Mouse (Mus musculus): ENCODE data around the gene 2210011C24Rik.

Gene 2210011C24Rik

DNA sequence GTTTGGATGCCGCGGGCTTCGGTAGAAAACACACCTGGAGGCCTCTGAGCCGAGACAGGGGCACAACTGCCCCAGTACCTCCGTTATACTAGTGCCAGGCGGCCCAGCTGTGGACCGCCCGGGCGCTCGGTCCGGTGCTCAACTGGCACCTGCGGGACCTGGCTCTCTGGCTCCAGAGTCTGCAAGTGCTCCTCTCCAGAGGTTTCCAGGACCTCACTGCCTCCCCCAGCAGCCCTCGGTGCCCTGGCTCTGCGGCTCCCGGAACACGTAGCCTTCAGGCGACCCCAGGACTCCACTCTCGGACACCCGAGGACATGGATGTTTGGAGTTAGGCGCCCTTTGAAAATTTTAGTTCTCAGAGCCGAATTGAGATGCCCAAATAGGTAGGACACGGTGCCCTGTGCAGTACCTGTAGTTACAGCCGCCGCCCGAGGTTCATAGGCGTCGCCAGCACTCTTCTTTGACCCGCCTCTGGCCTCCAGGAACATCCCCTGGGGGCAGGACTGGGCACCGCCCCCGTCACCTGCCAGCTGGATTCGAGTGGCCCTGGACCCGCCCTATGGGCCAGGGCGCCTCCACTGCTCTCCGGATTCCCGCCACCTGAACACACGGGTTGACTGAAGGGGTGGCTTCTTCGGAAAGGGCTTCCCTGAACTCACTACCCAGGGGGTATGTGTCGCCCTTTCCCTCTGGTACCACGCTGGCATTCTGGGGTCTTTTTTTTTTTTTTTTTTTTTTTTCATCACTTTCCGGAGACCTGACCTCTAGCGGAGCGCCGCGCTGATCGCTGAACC, at the start of gene 2210011C24Rik:
Gene 2210011C24Rik (minus strand): TSS at position 467 of the 794 bp plus-strand sequence.
- no peak for DNase-seq (ENCODE audit: low read depth)

DNA sequence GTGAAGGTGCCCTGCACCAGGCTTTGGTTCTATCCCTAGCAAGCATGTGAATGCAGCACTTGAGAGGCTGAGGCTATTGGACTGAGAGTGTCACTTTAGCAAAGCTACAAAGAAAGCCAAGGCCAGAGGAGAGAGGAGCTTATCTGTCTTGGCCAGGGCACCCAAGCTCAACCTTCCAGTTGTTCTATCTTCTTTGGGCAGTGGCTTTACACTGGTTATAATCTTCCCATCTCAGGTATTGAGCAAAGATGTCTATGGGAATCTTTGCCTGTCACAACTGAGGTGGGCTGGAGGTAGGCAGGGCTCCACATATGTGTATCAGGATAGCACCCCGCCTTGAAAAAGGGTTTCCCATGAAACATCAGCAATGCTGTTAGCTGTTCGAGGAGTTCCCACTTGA, 48.3 kb upstream of the 2210011C24Rik start:
- no peak for DNase-seq (ENCODE audit: low read depth)

DNA sequence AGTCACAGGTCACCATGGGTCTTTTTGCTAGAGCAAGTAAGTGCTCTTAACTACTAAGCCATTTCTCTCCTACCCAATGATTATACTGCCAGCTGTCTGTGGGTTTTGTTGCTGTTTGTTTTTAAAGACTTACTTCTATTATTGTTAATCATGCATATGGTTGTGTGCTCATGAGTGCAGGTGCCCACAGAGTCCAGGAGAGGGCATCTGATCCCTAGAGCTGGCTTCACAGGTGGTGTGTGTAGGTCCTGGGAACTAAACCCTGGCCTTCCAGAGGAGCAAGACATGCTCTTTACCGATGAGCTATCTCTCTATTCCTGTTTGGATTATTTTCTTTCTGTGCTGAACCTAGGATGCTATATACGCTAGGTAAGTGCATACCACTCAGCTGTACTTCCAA, 47.3 kb upstream of the 2210011C24Rik start:
- DNase-seq (ENCODE audit: low read depth): no peak

- DNase-seq (ENCODE audit: low read depth): no peak
Measured at GRCm38 (mm10) chr8:84057827-84058226, 45.9 kb upstream of the 2210011C24Rik start.

GRCm38 (mm10) chr8:84053229-84053628, 41.3 kb upstream of the 2210011C24Rik start:
- DNase-seq (ENCODE audit: low read depth): no peak

DNA sequence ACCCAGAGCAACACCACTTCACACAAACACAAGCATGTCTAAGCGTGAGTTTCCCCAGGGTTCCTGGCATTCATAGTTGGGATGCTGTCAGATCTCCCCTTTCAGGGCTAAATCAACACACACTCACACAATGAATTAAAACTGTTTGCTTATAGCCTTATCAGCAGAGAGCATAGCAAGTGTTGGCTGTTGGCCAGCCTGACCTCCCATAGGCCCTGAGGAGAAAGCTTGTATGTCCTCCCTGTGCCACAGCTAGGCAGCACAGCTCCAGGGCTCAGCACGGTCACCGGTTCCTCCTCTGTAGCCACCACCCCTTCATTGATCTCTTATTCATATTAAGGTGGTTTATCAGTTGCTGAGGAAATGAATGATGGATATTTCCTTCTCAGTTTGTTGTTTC, 40.8 kb upstream of the 2210011C24Rik start:
- no peak for DNase-seq (ENCODE audit: low read depth)

DNA sequence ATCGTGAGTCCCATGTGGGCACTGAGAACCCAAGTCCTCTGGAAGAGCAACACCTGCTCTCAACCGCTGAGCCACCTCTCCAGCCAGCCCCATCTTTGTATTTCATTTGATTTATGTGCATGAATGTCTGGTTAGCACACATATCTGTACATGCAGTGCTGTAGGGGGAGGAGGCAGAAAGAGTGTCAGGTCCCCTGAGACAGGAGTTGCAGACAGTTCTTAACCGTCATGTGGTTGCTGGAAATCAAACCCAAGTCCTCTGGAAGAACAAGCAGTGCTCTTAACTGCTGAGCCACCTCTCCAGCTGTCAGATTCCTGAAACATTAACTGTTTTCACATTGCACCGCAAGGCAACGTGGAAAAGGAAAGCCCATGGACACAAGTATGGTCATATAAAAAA, 36.2 kb upstream of the 2210011C24Rik start:
- DNase-seq (ENCODE audit: low read depth): no peak

DNA sequence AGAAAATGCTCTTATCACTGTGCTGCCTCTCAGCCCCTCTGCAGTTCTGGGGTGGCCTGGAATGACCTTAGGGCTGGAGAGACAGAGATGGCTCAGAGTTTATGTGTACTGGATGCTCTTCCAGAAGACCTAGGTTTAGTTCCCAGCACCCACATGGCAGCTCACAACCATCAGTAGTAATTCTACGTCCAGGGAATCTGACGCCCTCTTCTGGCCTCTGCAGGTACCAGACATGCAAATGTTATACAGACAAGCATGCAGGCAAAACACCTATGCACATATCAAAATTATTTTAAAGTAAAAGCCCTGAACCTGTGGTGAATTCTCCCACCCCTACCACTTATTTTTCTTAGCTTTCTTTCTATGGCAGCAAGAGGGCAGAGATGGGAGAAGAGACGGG, 34.5 kb upstream of the 2210011C24Rik start:
- DNase-seq (ENCODE audit: low read depth): no peak

- DNase-seq (ENCODE audit: low read depth): no peak
Measured at GRCm38 (mm10) chr8:84044900-84045299, 32.9 kb upstream of the 2210011C24Rik start, which contains the start of gene Rln3. Gene Rln3, minus strand, starts transcription at chr8:84045000.

GRCm38 (mm10) chr8:84044103-84044502, 32.1 kb upstream of the 2210011C24Rik start:
- no peak for DNase-seq (ENCODE audit: low read depth)

DNA sequence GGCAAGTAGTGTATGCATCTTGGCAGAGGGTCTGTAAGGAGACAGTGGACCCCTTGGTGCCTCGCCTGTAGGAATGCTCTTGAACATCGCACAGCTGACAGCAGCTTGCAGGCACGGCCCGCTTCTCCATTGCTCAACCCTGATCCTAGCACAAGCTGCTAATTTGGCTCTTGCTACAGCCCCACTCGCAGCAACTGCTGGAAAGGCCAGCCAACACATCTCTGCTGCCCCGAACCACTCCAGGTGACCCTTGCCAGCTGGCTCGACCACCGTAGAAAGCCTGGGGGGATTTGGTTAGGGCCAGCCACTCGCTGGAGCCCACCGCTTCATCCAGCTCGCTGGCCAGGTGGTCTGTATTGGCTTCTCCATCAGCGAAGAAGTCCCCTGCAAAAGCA, 31.0 kb upstream of the 2210011C24Rik start:
- no peak for DNase-seq (ENCODE audit: low read depth)

DNA sequence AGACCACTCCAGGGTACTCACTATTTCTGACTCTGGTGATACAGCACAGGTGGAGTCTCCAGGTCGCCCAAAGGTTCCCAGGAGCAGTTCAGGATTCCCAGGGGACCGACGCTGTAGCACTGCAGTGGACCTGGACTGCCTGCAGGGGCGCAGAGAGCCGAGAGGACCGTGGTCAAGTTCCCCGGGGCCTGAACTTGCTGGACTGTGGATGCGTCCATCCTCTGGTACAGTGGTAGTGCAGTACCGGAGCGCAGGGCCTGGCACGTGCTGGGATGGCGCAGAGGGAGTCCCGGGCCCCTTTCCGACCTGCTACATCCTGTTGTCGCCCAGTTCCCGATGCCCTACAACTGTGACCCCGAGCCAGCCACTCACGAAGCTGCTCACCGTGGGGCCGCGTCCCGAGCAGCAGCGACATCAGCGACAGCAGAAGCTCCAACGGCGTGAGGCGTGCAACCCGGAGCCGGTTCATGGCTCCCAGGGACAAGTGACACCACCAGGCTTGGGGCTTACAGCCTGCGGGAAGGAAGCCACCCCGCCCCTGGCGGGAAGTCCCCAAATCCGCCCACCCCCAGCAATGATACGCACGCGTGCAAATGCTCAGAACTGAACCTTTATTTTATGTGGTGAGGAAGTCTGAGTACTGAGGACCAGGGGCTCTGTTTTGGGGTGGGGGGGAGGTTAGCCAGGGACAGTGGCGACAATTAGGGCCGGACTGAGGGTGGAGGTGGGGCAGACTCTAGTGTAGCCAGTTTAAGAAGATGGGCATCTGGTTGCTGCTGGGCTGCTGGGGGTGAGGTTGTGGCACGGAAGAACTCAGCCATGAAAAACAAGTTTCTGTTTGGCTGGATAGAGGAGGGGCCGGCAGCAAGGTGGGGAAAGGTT, 30.3 kb upstream of the 2210011C24Rik start, which contains the start of gene Il27ra:
Gene Il27ra (minus strand): TSS at position 524 of the 882 bp plus-strand sequence.
- DNase-seq (ENCODE audit: low read depth): no peak

DNA sequence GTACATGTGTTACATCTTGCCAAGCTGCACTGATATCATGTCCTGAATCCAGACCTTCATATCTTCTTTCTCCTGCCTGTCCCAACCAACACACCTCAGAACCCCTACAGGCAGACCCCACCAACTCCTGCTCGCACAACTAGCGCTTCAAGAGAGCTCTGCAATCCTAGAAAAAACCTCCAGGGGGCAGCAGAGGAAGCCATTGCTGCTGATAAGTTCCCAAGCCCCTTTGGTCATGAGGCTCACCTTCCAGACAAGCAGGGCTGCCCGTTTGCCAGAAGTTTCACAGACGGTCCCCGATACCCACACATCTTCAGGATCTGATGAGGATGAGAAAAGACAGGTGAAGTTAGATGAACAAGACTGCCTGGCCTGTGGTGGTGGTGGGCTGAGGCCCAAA, 27.1 kb upstream of the 2210011C24Rik start:
- peak; percentile 78 for DNase-seq (ENCODE audit: low read depth)

DNA sequence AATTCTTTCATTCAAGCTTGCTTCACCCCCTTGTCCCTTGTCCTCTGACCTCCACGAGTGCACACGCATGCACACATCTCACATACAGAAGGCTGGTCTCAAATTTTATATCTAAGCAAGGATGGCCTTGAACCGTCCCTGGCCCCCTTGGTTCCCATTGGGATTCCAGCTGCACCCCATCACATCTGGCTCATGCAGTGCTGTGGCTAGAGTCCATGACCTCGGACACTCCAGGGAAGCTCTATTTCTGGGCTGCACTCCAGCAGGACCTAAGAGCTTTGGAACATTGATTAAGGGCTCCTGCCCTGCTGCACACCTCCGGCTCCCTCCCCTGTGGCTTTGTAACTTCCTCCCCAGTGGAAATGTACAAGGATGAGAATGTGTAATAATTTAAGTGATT, 26.0 kb upstream of the 2210011C24Rik start:
- DNase-seq (ENCODE audit: low read depth): no peak

- no peak for DNase-seq (ENCODE audit: low read depth)
Measured at GRCm38 (mm10) chr8:84032777-84033176, 20.8 kb upstream of the 2210011C24Rik start.

DNA sequence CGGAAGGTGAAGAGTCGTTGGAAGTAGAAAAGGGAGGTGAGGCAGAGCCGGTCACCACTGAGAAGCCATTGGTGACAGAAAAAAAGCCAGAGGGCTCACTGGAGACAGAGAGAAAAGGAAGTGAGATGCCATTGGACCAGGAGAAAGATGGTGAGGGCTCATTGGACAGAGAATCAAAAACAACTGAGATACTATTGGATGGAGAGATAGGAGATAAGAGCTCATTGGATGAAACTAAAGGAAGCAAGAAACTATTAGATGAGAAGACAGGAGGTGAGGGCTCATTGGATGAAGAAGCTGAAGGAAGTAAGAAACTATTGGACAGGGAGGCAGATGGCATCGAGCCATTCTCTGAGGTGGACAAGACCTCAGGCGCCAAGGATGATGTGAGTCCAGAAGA, 17.3 kb upstream of the 2210011C24Rik start:
- DNase-seq (ENCODE audit: low read depth): no peak

GRCm38 (mm10) chr8:84027449-84027848, 15.5 kb upstream of the 2210011C24Rik start:
- DNase-seq (ENCODE audit: low read depth): peak; percentile 49

DNA sequence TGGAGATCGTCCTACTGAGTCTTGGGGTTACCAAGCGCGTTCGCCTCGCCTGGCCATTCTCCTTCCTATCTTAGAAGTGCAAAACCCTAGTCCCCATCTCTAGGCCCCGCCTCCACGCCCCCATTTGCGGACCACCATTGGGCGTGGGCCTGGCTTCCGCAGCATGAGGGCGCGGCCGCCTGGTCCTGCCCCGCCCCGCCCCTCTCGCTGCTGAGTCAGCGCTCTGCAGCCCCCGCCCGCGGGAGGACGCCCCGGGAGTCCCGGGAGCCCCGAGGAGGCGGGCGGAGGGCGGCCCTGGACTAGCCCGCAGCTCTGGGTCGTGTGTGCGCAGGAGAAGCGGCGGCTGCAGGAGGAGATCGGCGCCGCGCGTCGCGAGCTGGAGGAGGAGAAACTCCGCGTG, 13.9 kb upstream of the 2210011C24Rik start:
- no peak for DNase-seq (ENCODE audit: low read depth)

DNA sequence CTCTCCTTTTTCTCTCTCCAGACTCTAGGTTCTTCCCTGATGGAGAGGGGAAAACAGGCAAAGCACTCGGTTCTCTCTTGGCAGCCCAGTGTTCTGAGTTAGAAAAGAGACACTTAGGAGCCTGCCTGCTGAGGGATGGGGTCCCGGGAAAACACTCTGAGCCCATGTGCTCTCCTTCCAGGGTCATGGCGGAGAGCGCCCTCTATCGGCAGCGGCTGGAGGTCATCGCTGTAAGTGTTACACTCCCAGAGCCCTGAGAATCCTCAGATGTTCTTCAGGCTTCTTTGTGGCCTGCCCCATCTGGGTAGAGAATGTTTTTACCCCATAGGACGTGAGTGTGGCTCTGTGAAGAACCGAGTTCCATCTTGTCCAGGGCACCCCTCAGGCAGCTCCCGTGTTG, 12.2 kb upstream of the 2210011C24Rik start:
- peak; percentile 54 for DNase-seq (ENCODE audit: low read depth)

GRCm38 (mm10) chr8:84023631-84024030, 11.7 kb upstream of the 2210011C24Rik start:
- DNase-seq (ENCODE audit: low read depth): no peak

DNA sequence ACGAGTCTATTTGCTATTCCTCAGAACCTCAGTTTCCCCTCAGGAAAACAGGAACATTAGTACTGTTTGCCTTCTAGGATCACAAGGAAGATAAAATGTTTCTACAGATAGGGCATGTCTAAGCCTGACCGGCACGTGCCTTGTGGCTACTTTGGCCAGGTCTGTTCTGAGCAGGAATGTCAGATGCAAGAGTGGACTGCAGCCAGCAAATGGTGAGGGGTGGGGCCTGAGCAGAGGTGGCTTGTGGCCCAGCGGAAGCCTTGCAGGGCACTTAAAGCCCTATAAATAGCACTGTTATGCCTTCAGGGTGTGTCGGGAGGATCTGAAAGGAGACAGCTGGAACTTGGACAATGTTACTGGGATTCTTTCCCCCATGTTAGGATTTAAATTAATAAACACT, 11.1 kb upstream of the 2210011C24Rik start:
- DNase-seq (ENCODE audit: low read depth): no peak

GRCm38 (mm10) chr8:84021569-84021968, 9.6 kb upstream of the 2210011C24Rik start:
- no peak for DNase-seq (ENCODE audit: low read depth)

- no peak for DNase-seq (ENCODE audit: low read depth)
Measured at GRCm38 (mm10) chr8:84021096-84021495, 9.1 kb upstream of the 2210011C24Rik start, which contains the start of gene Palm3. Gene Palm3, plus strand, starts transcription at chr8:84021471.

Data from c-Kit-positive CD71-negative TER-119-negative erythroid progenitor cells, embryonic 14.5 days (primary cell).